Mouse (Mus musculus): ENCODE measurements at regions not wholly inside any gene's neighbourhood (a gene's known extent, or its start where the extent isn't known, plus 50 kb on each side); places are given as distances from the start of the nearest gene placed in this dataset.
"Not testable (repeated sequence)": the region's sequence is repeated elsewhere in the genome, so short reads cannot be mapped to it uniquely, and the experiment has no call there.

DNA sequence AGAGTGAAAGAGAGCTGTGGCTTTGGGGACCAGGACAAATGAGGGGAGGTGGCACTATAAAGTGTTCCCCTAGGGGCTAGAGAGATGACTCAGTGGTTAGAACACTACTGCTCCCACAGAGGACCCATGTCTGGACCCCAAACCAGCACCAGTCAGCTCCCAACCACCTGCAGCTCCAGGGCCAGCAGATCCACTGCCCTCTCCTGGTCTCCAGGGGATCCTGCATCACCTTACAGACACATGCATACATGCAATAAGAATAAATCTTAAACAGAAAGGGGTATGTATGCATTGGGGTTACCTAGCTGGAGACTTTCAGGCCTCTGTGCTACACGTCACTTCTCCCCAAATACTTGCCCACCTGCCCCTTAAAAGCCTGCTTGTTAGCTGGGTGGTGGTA, 93.8 kb upstream of the Zfp706 start:
- DNase-seq (ENCODE audit: low read depth, low spot score): no peak

DNA sequence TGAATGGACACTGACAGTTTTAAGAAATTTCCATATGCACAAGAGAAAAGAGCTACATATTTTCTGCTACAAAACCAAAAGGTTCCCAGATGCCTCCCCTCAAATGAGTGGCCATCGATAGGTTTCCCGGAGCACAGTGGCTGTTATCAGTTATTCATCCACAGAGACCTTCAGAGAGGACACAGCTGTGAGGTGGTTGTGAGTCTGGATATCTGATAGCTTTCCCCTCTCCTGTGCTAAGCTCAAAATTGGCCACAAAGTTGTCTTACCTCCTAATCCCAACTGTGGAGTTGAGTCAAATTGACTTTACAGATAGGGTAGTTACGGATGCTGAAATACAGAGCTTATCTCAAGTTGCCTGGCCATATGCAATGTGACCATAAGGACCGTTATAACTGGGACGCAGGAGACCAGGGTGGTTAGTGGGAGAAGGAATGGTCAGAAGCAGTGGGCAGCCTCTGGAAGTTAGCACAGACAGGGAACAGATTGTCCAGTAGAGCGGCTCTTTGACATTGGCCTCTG, 93.3 kb upstream of the Zfp706 start:
- no peak for DNase-seq (ENCODE audit: low read depth, low spot score)

DNA sequence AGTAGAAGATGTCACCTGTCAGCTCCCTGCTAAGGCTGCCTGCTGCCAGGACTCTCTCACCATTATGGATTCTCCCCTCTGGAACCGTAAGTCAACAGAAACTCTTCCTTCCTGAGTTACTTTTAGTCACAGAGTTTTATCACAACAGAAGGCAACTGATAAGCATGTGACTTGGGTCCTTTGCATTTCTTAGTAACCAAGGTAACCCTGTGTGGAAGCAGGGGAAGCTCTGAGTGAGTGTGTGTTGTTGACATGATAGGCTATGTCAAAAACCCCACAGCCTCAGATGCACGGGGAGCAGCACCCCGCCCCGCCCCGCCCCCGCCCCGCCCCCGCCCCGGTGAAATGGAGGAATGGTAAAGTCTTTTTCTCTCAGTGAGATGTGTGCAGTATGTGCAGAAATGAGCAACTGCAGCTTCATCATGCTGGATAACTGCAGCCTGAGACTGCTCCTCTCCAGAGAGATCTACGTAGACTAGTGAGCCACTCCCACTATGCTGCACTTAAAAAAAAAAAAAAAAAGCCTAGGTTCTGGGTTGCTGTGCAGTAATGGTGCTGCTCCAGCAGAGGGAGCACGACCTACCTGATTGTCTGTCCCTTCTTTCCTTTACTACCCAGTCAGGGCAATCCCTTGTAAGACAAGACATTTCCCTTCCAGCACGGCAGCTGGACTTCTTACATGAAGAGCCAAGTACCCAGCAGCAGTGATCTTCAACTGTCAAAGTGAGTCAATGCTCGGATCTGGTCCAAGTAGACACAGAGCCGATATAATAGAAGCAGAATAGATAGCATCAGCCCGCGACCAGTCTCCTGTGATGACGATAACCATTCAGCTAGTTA, 92.6 kb upstream of the Zfp706 start:
- DNase-seq (ENCODE audit: low read depth, low spot score): peak; percentile 24

DNA sequence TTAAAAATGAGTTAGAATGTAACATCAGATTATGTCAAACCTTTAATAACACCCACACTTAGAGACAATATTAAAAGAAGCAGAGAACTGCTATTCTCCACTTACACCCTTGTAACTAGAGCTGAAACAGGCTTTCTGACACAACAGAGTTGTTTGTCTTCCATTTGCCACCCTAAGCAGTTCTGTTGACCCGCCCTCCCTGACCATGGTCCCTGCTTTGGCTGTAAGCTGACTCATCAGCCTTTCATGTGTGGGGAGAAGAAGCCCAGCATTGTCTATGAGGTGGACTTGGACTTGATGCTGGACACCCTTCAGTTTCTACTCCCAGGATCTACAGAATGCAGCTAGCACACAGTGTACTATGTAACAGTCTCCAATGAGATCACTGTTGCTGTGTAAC, 91.6 kb upstream of the Zfp706 start:
- DNase-seq (ENCODE audit: low read depth, low spot score): no peak

DNA sequence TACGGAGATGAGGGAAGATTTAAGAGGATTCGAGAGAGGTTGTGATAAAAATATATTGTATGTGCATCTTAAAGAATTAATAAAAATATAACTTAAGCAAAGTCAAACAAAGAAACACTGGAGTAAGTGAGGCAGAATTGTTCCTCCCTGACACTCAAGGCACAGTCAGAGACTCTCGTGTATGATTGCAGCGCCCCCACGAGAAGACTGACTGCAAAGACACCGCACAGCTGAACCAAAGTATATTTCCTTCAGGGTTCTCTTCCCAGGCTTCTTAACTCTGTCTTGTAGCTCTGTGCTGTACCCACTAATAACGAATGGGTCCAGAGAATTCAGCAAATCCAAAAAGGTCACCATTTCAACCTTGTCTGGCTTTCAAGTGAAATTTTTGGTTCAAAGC, 89.9 kb upstream of the Zfp706 start:
- DNase-seq (ENCODE audit: low read depth, low spot score): no peak

DNA sequence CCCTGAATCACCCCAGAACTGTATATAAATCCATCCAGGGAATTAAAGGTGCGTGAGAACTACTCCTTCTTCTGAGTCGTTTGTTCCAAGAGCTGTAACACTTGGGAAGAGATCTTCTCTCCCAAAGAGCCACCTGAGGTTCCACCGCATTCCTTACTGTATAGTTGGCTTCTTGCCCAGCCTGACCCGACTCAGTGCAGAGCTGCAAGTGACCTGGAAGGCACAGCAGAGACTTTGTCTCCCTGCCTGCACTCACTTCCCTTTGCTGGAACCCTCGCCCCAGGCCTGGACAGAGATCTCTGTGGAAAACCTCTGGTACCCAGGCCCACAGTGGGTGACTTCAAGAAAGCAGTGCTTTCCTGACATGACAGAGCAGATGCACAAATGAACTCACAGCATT, 83.6 kb upstream of the Zfp706 start:
- DNase-seq (ENCODE audit: low read depth, low spot score): not testable (repeated sequence)

DNA sequence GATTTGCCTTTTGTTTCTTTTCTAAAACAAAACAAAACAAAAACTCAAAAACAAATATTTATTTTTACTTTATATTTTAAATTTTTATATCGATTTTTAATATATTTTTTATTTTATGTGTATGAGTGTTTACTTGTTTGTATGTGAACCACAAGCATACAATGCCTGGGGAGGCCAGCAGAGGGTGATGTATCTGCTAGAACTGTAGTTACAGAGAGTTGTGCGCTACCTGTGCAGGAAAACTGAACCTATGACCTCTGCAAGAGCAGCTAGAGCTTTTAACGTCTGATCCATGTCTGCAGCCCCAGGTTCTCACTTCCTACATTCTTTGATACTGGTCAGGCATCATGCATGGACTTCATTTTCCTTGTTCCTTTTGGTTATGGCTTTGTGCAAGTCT, 76.2 kb upstream of the Zfp706 start:
- DNase-seq (ENCODE audit: low read depth, low spot score): no peak

DNA sequence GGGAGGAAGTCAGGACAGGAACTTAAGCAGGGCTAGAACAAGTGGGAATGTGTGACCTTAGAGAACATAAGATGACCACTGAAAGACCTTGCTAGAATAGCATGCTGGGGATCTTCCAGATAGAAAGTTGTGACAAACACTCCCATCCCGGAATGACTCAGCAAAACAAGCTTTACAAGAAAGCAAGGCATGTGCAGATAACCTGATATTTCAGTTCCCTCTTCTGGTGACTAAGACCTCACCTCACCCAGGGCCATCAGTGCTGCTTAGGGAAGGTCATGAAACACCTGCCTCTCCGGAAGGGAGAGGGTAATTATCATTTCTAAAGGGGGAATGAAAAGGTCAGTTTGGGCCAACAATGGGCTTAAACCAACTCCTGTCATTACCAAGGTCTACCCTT, 74.3 kb upstream of the Zfp706 start:
- DNase-seq (ENCODE audit: low read depth, low spot score): no peak

DNA sequence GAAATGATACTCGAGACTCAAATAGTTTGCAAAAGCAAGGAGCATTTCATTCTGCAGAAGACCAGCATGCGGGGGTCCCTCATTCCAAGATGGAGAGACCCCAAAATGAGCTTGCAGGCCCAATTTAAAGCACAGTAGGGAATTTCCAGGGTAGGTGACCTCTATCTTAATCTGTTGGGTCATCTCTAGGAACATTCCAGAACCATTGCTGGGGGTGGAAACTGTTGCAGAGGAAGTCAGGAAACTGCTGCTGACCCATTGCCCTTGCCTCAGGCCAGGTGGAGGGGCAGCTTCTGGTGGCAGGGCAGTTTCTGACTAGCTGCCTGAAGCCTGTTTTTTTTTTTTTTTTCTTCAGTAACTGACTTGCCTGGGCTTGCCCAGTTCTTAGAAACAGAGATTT, 73.4 kb upstream of the Zfp706 start:
- no peak for DNase-seq (ENCODE audit: low read depth, low spot score)

DNA sequence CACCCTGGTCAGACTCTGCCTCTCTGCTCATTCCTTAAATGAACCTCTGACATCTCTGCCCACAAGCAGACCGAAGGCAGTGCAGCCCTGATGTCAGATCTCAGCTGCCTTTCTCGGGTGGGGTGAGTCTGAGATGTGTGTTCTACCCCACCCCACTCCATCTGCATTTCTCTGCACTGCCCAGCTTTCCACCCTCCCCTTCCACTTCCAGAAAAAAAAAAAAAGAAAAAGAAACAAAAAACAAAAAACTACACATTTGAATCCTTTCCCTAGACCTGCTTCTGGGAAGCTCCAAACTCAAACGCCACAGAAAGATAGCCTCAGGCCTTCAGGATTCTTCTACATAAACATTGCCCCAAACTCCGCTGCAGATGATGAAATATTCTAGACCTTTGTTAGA, 72.8 kb upstream of the Zfp706 start:
- DNase-seq (ENCODE audit: low read depth, low spot score): no peak

DNA sequence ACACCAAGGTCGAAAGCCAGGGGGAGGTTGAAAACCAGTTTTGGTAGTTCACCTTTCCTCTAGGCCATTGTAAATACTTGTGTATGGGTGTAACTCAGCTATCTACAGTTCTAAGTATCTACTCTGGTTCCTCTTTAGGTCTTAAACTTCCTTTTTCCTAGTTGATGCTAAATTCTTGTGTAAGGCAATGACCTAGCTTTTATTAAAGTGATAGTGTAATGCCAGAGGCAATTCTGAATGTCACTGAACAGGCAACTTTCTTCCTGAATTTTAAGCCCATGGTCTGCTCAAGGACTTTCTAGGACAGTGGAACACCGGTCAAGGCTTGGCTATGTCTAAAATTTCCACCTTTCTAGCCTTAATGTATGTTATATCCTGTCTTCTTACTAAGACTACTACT, 66.6 kb upstream of the Zfp706 start:
- DNase-seq (ENCODE audit: low read depth, low spot score): not testable (repeated sequence)

DNA sequence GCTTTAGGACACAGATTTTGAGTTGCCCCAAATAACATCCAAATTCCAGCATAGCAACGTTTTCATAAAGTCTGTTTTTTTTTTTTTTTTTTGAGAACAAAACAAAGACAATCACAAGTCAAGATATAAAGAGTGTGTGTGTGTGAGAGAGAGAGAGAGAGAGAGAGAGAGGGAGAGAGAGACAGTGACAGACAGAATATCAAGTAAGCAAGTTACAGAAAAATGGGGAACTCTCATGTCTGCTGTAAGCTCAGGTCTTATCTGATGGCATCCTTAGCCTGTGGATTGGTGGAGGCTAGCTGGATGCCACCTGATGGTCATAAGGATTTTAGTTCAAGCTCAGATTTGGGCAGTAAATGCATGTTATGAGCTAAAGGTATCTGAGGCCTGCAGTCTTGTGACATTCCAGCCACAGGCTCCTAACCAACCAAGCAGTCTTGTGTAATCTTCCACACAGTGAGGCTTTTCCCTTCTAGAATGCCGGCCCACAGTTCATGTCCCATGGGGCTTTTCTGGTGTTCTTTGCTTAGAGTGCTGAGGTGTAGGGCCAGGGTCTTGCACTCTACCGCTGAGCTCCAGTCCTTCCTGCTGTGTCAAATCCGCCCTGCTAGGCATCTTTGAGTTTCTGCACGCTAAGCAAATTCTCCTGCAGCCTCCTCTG, 64.8 kb upstream of the Zfp706 start:
- no peak for DNase-seq (ENCODE audit: low read depth, low spot score)

DNA sequence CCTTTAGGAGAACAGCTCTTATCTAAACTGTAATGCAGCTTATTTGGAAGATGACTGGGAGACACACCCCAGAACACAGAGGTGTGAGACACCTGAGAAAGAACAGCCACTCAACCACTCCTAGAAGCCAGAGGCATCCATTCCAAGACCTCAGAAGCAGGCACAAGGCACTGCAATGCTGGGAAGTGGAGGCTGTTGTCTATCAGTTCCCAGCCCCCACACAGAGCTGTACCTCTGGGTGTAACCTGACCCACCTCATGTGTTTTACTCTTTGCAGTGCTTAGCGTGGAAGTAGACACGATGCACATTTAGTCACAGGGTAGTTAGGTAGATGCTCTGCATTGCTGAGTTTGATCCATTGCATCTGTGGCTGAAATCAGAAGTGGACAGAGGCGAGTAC, 62.6 kb upstream of the Zfp706 start:
- DNase-seq (ENCODE audit: low read depth, low spot score): no peak

DNA sequence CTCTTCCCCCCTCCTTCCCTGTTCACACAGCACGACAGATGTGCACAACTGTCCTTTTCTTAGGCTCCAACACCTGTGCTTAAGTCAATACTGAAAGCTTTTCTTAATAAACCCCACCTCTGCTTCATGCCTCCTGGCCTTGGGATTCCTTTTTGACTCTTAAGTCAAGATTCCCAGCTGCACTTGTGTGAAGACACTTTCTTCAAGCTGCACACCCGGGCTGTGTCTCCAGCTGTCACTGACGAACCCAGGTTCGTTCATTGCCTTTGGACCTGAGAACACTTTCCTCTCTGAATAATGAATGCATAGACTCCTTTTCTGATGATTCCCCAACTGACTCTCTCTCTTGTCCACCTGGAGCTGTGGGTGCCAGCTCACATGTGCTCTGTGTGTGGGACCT, 59.8 kb upstream of the Zfp706 start:
- no peak for DNase-seq (ENCODE audit: low read depth, low spot score)

DNA sequence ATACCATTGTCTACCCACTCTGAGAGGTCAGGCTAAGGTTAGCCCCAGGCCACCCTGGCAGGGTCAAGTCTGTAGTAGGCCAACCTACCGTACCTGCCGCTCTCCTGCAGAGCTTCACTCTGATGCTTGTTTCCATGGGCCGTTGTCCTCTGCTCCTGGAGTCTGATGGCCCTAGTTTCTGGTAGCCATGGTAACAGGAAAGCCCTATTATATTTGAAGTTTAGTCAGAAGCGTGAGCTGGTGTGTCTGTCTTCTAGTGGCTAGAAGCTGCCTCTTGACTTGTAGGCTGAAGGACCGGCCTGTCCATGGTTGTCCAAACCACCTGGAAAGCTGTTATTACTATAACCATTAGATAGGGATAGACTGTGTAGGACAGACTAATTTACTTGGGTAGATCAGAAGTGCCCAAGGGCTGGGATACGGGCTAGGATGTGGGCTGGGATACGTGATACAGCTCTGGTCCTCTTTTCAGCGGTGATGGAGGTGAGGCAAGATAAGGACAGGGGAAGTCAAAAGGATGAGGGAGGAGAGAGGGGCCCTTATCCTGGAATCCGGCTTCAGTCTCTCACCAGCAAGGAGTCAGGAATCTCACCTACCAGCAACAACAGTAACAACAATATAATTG, 58.5 kb upstream of the Zfp706 start:
- no peak for DNase-seq (ENCODE audit: low read depth, low spot score)

DNA sequence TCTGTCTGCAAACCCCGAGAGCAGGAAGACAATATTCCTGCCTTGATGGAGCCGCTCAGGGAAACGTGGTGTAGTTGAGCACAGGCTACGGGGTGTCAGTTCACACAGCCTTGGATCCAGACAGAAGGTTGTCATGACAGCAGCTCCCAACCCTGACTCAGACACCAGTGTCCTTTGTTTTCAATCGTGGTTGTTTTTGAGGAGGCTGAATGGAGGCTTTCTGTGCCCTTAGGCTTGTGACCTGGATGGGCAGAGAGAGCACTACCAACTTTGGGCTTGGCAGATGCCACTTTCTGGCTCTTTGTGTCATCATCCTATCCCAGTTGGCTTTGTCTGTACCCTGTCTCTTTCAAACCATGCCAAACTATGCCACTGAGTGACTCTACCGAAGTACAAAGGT, 57.8 kb upstream of the Zfp706 start:
- no peak for DNase-seq (ENCODE audit: low read depth, low spot score)

DNA sequence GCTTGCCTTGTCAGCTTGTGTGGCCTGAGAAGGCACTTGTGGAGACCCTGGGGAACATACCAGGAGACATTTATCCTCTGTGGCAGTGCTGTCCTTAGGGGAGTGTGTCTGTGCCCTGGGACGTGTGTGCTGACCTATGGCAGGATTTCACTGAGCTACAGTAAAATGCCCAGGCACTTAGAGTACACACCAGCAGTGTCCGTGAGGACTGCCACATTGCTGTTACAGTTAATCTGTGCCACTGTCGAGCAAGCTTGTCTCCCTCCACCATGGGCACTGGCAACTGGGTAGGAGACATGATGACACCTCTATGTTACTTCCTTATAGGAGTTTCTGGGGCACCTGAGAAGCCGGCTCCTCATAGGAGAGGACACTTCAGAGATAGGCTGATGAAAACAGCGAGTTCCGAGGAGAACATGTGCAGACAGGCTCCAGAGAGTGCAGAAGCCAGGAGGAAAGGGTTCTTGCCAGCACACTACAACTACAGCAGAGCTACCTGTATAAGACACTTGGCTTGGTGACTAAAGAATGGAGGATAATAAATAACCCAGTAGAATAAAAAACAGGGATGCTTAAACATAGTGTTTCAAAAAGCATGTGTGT, 56.3 kb upstream of the Zfp706 start:
- no peak for DNase-seq (ENCODE audit: low read depth, low spot score)

DNA sequence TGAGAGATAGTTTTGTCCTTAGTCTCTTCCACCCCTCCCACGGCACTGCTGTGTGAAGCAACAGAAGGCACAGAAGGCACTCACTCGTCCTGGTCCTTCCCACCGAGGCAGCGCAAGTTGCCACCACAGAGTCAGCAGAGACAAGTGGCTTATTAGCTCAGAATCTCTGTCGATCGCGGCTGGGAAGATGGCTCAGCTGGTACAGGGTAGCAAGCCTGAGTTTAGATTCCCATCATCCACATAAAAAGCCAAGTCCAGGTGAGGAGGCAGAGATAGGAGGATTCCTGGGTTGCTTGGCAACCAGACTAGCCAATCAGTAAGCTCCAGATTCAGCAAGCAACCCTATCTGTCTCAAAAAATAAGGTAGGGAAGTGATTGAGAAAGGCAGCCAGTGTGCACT, 55.0 kb upstream of the Zfp706 start:
- no peak for DNase-seq (ENCODE audit: low read depth, low spot score)

DNA sequence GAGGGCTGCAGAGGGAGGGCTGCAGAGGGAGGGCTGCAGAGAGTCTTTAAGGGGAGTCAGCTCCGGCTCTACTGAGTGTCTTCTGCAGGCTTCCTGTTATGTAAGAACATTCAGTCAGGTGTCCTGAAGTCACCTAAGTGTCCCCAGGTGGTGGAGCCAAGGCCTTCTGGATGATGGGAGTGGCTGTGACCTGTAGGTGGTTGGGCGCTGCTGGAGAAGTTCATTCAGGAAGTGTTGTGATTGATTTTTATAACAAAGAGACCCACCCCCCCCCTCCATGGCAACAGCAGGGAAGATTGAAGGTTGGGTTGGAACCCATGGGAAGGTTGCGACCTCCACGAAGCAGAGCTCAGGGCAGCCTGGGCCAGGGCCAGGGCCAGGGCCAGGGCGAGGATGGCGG, 53.9 kb upstream of the Zfp706 start:
- DNase-seq (ENCODE audit: low read depth, low spot score): no peak

DNA sequence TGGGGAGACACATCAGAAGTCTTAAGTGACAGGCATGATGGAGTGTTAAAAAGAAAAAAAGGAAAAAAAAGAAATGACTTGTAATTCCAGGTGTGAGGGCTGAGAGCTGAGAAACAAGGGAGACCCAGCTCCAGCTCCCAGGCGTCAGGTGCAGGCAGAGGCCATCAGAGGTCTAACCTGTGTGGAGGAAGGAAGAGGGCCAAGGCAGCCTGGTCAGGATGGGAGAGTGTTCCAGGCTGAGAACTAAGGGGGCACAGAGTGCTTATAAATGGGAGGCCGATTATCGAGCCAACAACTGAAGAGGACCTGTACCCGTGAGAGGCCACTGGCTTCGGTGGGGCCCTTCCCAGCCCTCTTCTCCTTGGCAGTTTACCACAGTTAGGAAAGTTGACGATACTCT, 53.3 kb upstream of the Zfp706 start:
- DNase-seq (ENCODE audit: low read depth, low spot score): no peak

All from retina, postnatal 7 days (tissue).